Comparison of ENCODE assay signal across 17 mouse cellular contexts in the genomic region with DNA sequence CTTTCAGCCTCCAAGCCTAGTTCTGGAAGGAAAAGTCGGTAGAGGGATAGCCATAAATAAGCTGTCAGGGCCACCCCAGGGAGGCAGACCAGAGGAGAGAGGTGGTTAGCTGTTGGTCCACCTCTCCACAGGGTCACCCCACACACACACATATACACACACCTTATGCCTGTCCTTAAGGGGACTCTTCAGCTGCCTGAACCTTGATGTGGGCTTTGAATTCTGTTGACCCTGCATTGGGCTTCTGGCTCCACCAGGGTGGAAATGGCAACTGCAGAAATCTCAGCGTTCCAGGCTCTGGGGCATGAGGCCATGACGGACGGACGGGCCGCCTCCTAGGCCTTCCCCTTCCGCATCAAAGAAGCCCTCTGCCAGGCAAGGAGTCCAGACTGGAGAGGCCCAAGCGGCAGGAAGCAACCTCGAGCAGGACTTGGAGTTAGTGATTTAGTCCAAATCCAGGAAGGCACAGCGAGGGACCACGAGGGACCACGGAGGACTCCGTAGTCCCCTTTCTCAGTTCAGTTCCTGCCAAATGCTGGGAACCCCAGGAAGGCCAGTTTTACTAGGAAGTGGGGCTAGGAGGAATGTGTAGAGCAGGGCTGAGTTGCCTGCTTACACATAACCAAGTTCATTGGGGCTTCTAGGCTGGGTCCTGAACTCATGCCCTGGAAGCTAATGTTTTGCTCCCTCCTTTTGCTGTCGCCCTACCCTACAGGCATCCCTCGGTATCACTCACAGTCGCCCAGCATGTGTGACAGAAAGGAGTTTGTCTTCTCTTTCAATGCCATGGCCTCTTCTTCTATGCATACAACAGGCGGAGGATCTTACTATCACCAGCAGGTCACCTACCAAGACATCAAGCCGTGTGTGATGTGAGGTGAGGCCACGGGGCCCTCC. TPM values are rescaled to one million over a fixed set of nuclear protein-coding genes. Genes with fewer than 3 reads are reported as not detected.
DNase-seq lines count a peak whose midpoint lies in the region; ATAC-seq lines count a peak whose summit lies in the region.
"Had no signal": no experiment of that assay in that cellular context is flagged by ENCODE, and none has a peak within 500 bp of the region (broad histone marks: within the 10 kb centered on the region; RNA-seq: fewer than 3 reads in every experiment).

No protein-coding gene starts in this region.

- no peaks in the 10 kb centered on the region for H3K36me3 ChIP-seq in heart, embryonic 11.5 days (ENCODE audit: control insufficient read depth, insufficient read depth, low read length)
- no peaks in the 10 kb centered on the region for H3K36me3 ChIP-seq in midbrain, embryonic 10.5 days
- no peaks in the 10 kb centered on the region for H3K36me3 ChIP-seq in midbrain, embryonic 15.5 days (replicated peaks)
- no peaks in the 10 kb centered on the region for H3K36me3 ChIP-seq in liver, embryonic 15.5 days (replicated peaks)
- H3K36me3 ChIP-seq in stomach, embryonic 15.5 days, result no peaks in the 10 kb centered on the region
- H3K36me3 ChIP-seq: forebrain, embryonic 12.5 days; G1E had no signal

- H3K9ac ChIP-seq in heart, embryonic 11.5 days (ENCODE audit: low read depth, low read length), result no peak overlapping the region; the same call in 1 of the 2 replicates
- no peak overlapping the region for H3K9ac ChIP-seq in midbrain, embryonic 15.5 days
- H3K9ac ChIP-seq in liver, embryonic 15.5 days, result no peak overlapping the region
- peak overlapping the region; percentile 68 for H3K9ac ChIP-seq in stomach, embryonic 15.5 days
- H3K9ac ChIP-seq: forebrain, embryonic 12.5 days had no signal

- no peak for DNase-seq in heart, adult 18-20 months
- peak; percentile 46 for DNase-seq in midbrain, embryonic 10.5 days (ENCODE audit: low spot score)
- no peak for DNase-seq in thymus, postnatal 4 days
- DNase-seq in spleen, postnatal 36 days (ENCODE audit: low spot score in 2 of 2), result no peak
- DNase-seq: cerebellum, postnatal 36 days; kidney, postnatal 4 days; right cerebral cortex, postnatal 25 days; thymus, adult 18-20 months had no signal

- WGBS in heart, embryonic 11.5 days (ENCODE audit: insufficient replicate concordance), result 16% methylated on average over 19 of the region's 19 CpGs
- 4% methylated on average over 19 of the region's 19 CpGs for WGBS in midbrain, embryonic 10.5 days
- WGBS in midbrain, embryonic 15.5 days, result 8% methylated on average over 19 of the region's 19 CpGs
- WGBS in liver, embryonic 15.5 days (ENCODE audit: insufficient replicate concordance), result 20% methylated on average over 19 of the region's 19 CpGs
- WGBS in stomach, embryonic 15.5 days, result 21% methylated on average over 19 of the region's 19 CpGs

- H3K4me3 ChIP-seq in heart, embryonic 11.5 days (ENCODE audit: low read depth, low read length), result peak overlapping the region; percentile 60; the same call in 1 of the 2 replicates
- H3K4me3 ChIP-seq in midbrain, embryonic 10.5 days, result 0 out of 2 replicates have a peak overlapping the region, but pooled peaks have one; percentile 2
- no peak overlapping the region for H3K4me3 ChIP-seq in midbrain, embryonic 15.5 days
- H3K4me3 ChIP-seq in liver, embryonic 15.5 days (replicated peaks), result peak overlapping the region; percentile 50
- H3K4me3 ChIP-seq in stomach, embryonic 15.5 days (replicated peaks), result peak overlapping the region; percentile 68
- H3K4me3 ChIP-seq: forebrain, embryonic 12.5 days had no signal

- H3K27me3 ChIP-seq in heart, embryonic 11.5 days (ENCODE audit: control insufficient read depth, insufficient read depth, low read length), result peaks cover 99% of the 10 kb centered on the region
- H3K27me3 ChIP-seq in midbrain, embryonic 10.5 days (ENCODE audit: low read depth, poor library complexity, severe bottlenecking), result peaks cover 100% of the 10 kb centered on the region
- H3K27me3 ChIP-seq in midbrain, embryonic 15.5 days (replicated peaks), result peaks cover 96% of the 10 kb centered on the region
- H3K27me3 ChIP-seq in liver, embryonic 15.5 days, result peaks cover 100% of the 10 kb centered on the region
- H3K27me3 ChIP-seq in stomach, embryonic 15.5 days (replicated peaks), result peaks cover 78% of the 10 kb centered on the region

- no peak for ATAC-seq in heart, embryonic 11.5 days (replicated peaks; ENCODE audit: insufficient number of reproducible peaks, low FRiP score, low TSS enrichment)
- no peak for ATAC-seq in midbrain, embryonic 15.5 days (replicated peaks)
- ATAC-seq in liver, embryonic 15.5 days (ENCODE audit: insufficient read depth), result no peak
- ATAC-seq in stomach, embryonic 15.5 days (ENCODE audit: insufficient read depth, low FRiP score, low read depth), result no peak
- ATAC-seq: hindbrain, embryonic 16.5 days had no signal

- no peaks in the 10 kb centered on the region for H3K9me3 ChIP-seq in heart, embryonic 11.5 days (replicated peaks; ENCODE audit: control insufficient read depth, low read length)
- no peaks in the 10 kb centered on the region for H3K9me3 ChIP-seq in midbrain, embryonic 10.5 days (replicated peaks)
- no peaks in the 10 kb centered on the region for H3K9me3 ChIP-seq in midbrain, embryonic 15.5 days
- no peaks in the 10 kb centered on the region for H3K9me3 ChIP-seq in liver, embryonic 15.5 days (replicated peaks)
- H3K9me3 ChIP-seq in stomach, embryonic 15.5 days, result no peaks in the 10 kb centered on the region
- H3K9me3 ChIP-seq: forebrain, embryonic 12.5 days had no signal

- H3K4me2 ChIP-seq in heart, embryonic 11.5 days, result peak overlapping the region; percentile 17; the same call in 1 of the 2 replicates
- H3K4me2 ChIP-seq in midbrain, embryonic 15.5 days, result no peak overlapping the region
- no peak overlapping the region for H3K4me2 ChIP-seq in liver, embryonic 15.5 days
- peak overlapping the region; percentile 82 for H3K4me2 ChIP-seq in stomach, embryonic 15.5 days
- H3K4me2 ChIP-seq: forebrain, embryonic 12.5 days had no signal

- peaks cover 24% of the 10 kb centered on the region for H3K4me1 ChIP-seq in heart, embryonic 11.5 days (ENCODE audit: control insufficient read depth, insufficient read depth, low read length)
- peaks cover 39% of the 10 kb centered on the region for H3K4me1 ChIP-seq in midbrain, embryonic 10.5 days
- H3K4me1 ChIP-seq in midbrain, embryonic 15.5 days, result peaks cover 26% of the 10 kb centered on the region
- peaks cover 11% of the 10 kb centered on the region for H3K4me1 ChIP-seq in liver, embryonic 15.5 days (replicated peaks)
- peaks cover 13% of the 10 kb centered on the region for H3K4me1 ChIP-seq in stomach, embryonic 15.5 days

- H3K27ac ChIP-seq in heart, embryonic 11.5 days (ENCODE audit: low read depth, low read length), result no peak overlapping the region
- H3K27ac ChIP-seq in midbrain, embryonic 10.5 days (replicated peaks), result no peak overlapping the region
- no peak overlapping the region for H3K27ac ChIP-seq in midbrain, embryonic 15.5 days
- no peak overlapping the region for H3K27ac ChIP-seq in liver, embryonic 15.5 days (replicated peaks)
- peak overlapping the region; percentile 89 for H3K27ac ChIP-seq in stomach, embryonic 15.5 days
- H3K27ac ChIP-seq: forebrain, embryonic 12.5 days had no signal

RNA-seq across cellular contexts. Expression of a gene that starts 2.1 kb away (rescaled TPM):
- 3.1 and 9.0 TPM in 2 replicates for polyA plus RNA-seq in heart, embryonic 11.5 days (2014; fragmentation: Nextera tagmentation; extraction: Ambion mirVana)
- under 1 TPM; 0.15 to 0.31 TPM for total RNA-seq in heart, adult 18-20 months (2021)
- 0.17 and 1.1 TPM in 2 replicates for polyA plus RNA-seq in midbrain, embryonic 10.5 days (2016; fragmentation: Nextera tagmentation; extraction: Ambion mirVana)
- 1.0 and 1.6 TPM in 2 replicates for polyA plus RNA-seq in midbrain, embryonic 15.5 days (2015; fragmentation: Nextera tagmentation; extraction: Ambion mirVana)
- 2.8 and 3.0 TPM in 2 replicates for polyA plus RNA-seq in liver, embryonic 15.5 days (2015; fragmentation: Nextera tagmentation; extraction: Ambion mirVana)
- polyA plus RNA-seq in stomach, embryonic 15.5 days (2015; fragmentation: Nextera tagmentation; extraction: Ambion mirVana), result 131 and 136 TPM in 2 replicates
- total RNA-seq: megakaryocyte-erythroid progenitor cell, adult 5-6 weeks had no signal
- polyA plus RNA-seq: G1E had no signal

RNA-seq across cellular contexts. Expression of a gene that starts 21.9 kb away (rescaled TPM):
- polyA plus RNA-seq in heart, embryonic 11.5 days (2014; fragmentation: Nextera tagmentation; extraction: Ambion mirVana), result 45.1 and 46.2 TPM in 2 replicates
- total RNA-seq in heart, adult 18-20 months (2021), result 10 to 100 TPM; 12.7 to 13.0 TPM
- 66.3 and 66.8 TPM in 2 replicates for polyA plus RNA-seq in midbrain, embryonic 10.5 days (2016; fragmentation: Nextera tagmentation; extraction: Ambion mirVana)
- 51.1 and 52.3 TPM in 2 replicates for polyA plus RNA-seq in midbrain, embryonic 15.5 days (2015; fragmentation: Nextera tagmentation; extraction: Ambion mirVana)
- 19.3 and 19.8 TPM in 2 replicates for polyA plus RNA-seq in liver, embryonic 15.5 days (2015; fragmentation: Nextera tagmentation; extraction: Ambion mirVana)
- polyA plus RNA-seq in stomach, embryonic 15.5 days (2015; fragmentation: Nextera tagmentation; extraction: Ambion mirVana), result 53.9 and 56.3 TPM in 2 replicates

RNA-seq across cellular contexts. Expression of a gene that starts 29.7 kb away (rescaled TPM):
- 12.7 and 14.1 TPM in 2 replicates for polyA plus RNA-seq in heart, embryonic 11.5 days (2014; fragmentation: Nextera tagmentation; extraction: Ambion mirVana)
- 1 to 10 TPM; 1.7 to 1.9 TPM for total RNA-seq in heart, adult 18-20 months (2021)
- 5.1 and 6.1 TPM in 2 replicates for polyA plus RNA-seq in midbrain, embryonic 10.5 days (2016; fragmentation: Nextera tagmentation; extraction: Ambion mirVana)
- polyA plus RNA-seq in midbrain, embryonic 15.5 days (2015; fragmentation: Nextera tagmentation; extraction: Ambion mirVana), result 4.2 and 5.2 TPM in 2 replicates
- not detected in 2 replicates for polyA plus RNA-seq in liver, embryonic 15.5 days (2015; fragmentation: Nextera tagmentation; extraction: Ambion mirVana)
- polyA plus RNA-seq in stomach, embryonic 15.5 days (2015; fragmentation: Nextera tagmentation; extraction: Ambion mirVana), result 0.77 and 0.90 TPM in 2 replicates
- total RNA-seq: G1E; megakaryocyte-erythroid progenitor cell, adult 5-6 weeks had no signal

RNA-seq across cellular contexts. Expression of a gene that starts 41.5 kb away (rescaled TPM):
- 0.69 and 1.2 TPM in 2 replicates for polyA plus RNA-seq in heart, embryonic 11.5 days (2014; fragmentation: Nextera tagmentation; extraction: Ambion mirVana)
- under 1 TPM; 0.10 to 0.18 TPM for total RNA-seq in heart, adult 18-20 months (2021)
- polyA plus RNA-seq in midbrain, embryonic 10.5 days (2016; fragmentation: Nextera tagmentation; extraction: Ambion mirVana), result 1.1 TPM in 2 replicates
- polyA plus RNA-seq in midbrain, embryonic 15.5 days (2015; fragmentation: Nextera tagmentation; extraction: Ambion mirVana), result 0.12 and 0.18 TPM in 2 replicates
- 0.09 and 0.12 TPM in 2 replicates for polyA plus RNA-seq in liver, embryonic 15.5 days (2015; fragmentation: Nextera tagmentation; extraction: Ambion mirVana)
- polyA plus RNA-seq in stomach, embryonic 15.5 days (2015; fragmentation: Nextera tagmentation; extraction: Ambion mirVana), result 7.2 and 9.4 TPM in 2 replicates
- total RNA-seq: G1E; megakaryocyte-erythroid progenitor cell, adult 5-6 weeks had no signal
- polyA plus RNA-seq: G1E; neural tube, embryonic 14.5 days had no signal

Comparison
In these comparisons a context has a peak if more than half of its experiments do, and no peak if none do; other contexts are left out.
1. H3K4me2 ChIP-seq: peak in heart, embryonic 11.5 days (single experiment) and stomach, embryonic 15.5 days (single experiment); none in midbrain, embryonic 15.5 days (single experiment) and liver, embryonic 15.5 days (single experiment).
2. RNA of a gene that starts 2.1 kb away (polyA plus RNA-seq): 131 to 136 TPM in stomach, embryonic 15.5 days; 3.1 to 9.0 TPM in heart, embryonic 11.5 days, 2.8 to 3.0 TPM in liver, embryonic 15.5 days, 0.17 to 1.1 TPM in midbrain, embryonic 10.5 days and 1.0 to 1.6 TPM in midbrain, embryonic 15.5 days; every median in the first group is over 10 times any median in the second.